Mouse (Mus musculus): ENCODE measurements at regions not wholly inside any gene's neighbourhood (a gene's known extent, or its start where the extent isn't known, plus 50 kb on each side); places are given as distances from the start of the nearest gene placed in this dataset.

DNA sequence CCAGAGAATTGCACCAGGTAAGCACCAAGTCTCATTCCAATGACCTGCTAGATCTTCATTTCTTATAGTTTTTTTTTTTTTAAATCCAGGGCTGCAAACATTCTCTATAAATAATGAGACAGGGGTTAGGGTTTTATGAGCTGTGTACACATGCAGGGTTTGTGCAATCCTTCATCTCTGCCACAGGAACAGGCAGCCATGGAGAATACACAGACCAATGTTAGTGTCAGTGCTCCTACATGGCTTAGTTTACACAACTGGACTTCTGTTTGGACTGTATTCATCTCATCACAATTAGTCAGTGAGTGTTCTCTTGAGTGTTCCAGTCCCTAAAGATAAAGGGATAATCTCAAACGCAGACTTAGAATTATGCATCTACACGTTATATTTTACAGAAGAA, 620.0 kb downstream of the Rnf144a start:
- DNase-seq (ENCODE audit: extremely low spot score in 1 of 2, low spot score in 1 of 2): no peak

DNA sequence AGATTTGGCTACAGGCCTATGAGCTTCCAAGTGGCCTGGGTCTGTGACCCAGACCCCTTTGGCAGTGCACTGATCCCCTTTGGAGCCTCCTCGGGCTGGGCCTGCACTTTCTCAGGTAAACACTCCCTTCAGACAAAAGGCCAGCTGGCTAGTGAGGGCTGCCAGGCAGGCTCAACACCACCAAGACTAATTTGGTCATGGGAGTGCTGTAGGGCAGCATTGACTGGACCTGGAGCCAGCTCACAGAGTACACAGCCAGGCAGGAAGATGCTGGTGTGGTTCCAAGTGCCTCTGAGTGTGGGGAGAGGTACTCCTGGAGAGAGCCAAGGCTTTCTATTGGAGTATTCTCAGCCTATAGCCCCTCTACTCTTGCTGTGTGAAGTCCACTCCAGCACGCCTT, 620.5 kb downstream of the Rnf144a start:
- DNase-seq (ENCODE audit: extremely low spot score in 1 of 2, low spot score in 1 of 2): no peak

DNA sequence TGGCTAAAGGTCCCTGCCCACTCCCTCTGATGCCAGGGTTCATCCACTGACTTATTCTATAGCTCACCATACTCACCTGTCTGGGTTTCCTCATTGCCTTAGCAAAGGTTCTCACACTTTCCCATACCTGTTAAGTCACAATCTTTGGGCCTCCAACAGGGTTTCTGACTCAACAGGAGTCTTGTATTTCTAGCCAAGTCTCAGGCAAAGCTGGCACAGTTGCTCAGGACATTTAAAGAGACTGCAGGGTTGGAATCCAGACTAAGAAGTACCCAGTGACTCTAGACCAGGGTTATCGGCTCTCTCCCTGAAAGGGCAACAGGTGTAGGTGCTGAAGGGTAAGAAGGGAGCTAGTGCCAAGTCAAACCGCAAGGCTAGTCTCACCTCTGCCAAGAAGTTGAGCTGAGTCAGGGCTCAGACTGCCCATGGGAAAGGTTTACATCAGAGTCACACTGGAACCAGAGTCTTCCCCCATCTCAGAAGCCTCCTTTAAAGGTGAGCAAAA, 622.4 kb downstream of the Rnf144a start:
- DNase-seq (ENCODE audit: extremely low spot score in 1 of 2, low spot score in 1 of 2): no peak

GRCm38 (mm10) chr12:25790956-25791355, 624.1 kb downstream of the Rnf144a start:
- no peak for DNase-seq (ENCODE audit: extremely low spot score in 1 of 2, low spot score in 1 of 2)

- no peak for DNase-seq (ENCODE audit: extremely low spot score in 1 of 2, low spot score in 1 of 2)
These were observed 629.1 kb downstream of the Rnf144a start for GRCm38 (mm10) chr12:25785646-25786606.

DNA sequence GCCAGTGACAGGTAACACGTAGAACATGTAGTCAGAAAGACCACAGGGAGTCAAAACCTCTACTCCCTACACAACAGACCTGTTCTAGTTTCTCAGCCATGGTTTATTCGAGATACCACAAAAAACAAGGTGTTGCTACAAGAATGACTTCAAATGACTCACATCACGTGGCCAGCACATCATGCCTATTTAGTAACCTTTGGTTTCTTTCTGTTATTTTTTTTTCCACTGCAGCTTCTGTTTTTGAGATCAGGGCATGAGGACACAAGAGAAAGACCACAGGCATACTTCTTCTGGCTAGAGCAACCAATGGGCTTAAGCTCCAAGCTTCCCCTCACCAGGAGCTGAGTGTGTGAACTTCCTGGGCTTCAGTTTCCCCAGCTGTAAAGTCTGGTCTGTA, 630.7 kb downstream of the Rnf144a start:
- no peak for DNase-seq (ENCODE audit: extremely low spot score in 1 of 2, low spot score in 1 of 2)

GRCm38 (mm10) chr12:25782972-25783717, 631.9 kb downstream of the Rnf144a start:
- no peak for DNase-seq (ENCODE audit: extremely low spot score in 1 of 2, low spot score in 1 of 2)

DNA sequence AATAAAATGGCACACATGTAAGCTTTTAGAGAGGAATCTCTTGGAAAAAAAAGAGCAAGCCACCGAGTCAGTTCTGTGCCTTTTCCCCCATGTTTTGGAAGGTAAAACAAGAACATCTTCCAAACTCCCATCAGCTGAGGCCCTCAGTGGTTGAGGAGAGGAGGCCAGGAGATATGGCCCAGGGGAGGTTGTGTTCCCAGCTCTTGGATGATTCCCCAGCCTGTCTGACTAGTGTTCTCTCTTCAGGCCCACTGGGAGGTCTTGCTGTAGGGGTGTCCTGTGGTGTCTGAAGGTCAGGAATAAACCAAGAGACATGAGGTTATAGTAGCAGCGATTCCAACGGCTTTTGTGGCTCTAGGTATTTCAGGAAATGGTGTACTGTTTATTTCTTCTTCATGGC, 643.2 kb downstream of the Rnf144a start:
- no peak for DNase-seq (ENCODE audit: extremely low spot score in 1 of 2, low spot score in 1 of 2)

- no peak for DNase-seq (ENCODE audit: extremely low spot score in 1 of 2, low spot score in 1 of 2)
These were observed 646.4 kb downstream of the Rnf144a start for GRCm38 (mm10) chr12:25768644-25769043.

- DNase-seq (ENCODE audit: extremely low spot score in 1 of 2, low spot score in 1 of 2): peak; percentile 30 to 36
These were observed 652.0 kb downstream of the Rnf144a start for GRCm38 (mm10) chr12:25763061-25763460.

- peak in 1 of 2 experiments; percentile 29 for DNase-seq (ENCODE audit: extremely low spot score in 1 of 2, low spot score in 1 of 2)
These were observed 658.0 kb downstream of the Rnf144a start for GRCm38 (mm10) chr12:25757014-25757413.

GRCm38 (mm10) chr12:25733801-25734200, 636.9 kb upstream of the Id2 start:
- no peak for DNase-seq (ENCODE audit: extremely low spot score in 1 of 2, low spot score in 1 of 2)

DNA sequence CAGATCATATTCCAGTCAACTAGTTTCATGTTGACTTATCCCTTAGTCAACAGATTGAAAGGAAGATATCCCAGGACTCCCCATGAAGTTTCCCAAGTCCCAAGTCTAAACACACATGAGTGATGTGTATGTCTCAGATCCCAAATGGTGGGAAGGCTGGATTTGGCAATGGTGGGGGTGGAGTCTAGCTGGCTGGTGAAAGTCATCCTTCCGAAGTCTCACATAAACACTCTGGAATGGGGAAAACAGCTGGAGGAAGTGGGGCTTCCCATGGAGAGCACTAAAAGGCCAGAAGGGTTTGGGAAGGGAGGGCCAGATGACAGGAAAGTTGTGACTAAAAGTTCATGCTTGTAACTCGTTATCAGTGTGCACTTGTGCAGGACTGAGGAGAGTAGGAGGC, 628.8 kb upstream of the Id2 start:
- no peak for DNase-seq (ENCODE audit: extremely low spot score in 1 of 2, low spot score in 1 of 2)

GRCm38 (mm10) chr12:25711186-25711585, 614.2 kb upstream of the Id2 start:
- no peak for DNase-seq (ENCODE audit: extremely low spot score in 1 of 2, low spot score in 1 of 2)

DNA sequence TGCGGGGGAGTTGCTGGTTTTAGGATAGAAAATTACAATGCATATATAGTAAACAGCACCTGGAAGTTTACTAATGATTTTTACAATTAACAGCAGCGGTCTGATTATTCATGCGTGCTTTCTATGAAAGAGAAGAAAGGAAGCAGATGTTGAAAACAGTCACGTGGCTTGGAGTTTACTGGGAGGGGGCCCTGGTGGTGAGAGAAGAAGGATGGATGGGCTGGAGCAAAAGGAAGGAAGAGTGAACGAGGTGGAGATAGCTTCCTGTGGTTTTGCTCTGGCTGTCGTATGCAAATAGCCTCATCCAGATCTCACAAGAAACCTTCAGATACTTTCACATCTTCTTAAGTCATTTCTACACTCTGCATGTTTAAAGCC, 606.1 kb upstream of the Id2 start:
- DNase-seq (ENCODE audit: extremely low spot score in 1 of 2, low spot score in 1 of 2): no peak

GRCm38 (mm10) chr12:25702176-25703022, 605.5 kb upstream of the Id2 start:
- DNase-seq (ENCODE audit: extremely low spot score in 1 of 2, low spot score in 1 of 2): no peak

DNA sequence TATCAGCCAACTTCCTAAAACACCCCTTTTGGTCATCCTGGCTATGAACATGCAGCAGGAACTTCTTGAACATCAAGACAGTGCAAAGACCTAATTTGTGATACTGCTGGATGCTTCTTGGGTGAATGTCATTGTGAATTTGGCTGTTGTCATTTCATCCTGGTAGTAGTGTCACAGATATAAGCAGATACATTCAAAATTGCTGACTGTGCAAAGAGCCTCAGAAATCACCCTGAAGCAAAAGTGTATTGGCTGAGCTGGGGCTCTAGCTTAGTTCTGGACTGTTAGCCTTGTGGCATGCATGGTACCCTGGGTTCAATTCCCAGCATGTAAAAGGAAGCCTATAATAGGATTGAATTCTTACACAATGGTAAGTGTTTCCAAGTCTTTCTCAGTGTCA, 590.1 kb upstream of the Id2 start:
- DNase-seq (ENCODE audit: extremely low spot score in 1 of 2, low spot score in 1 of 2): no peak

DNA sequence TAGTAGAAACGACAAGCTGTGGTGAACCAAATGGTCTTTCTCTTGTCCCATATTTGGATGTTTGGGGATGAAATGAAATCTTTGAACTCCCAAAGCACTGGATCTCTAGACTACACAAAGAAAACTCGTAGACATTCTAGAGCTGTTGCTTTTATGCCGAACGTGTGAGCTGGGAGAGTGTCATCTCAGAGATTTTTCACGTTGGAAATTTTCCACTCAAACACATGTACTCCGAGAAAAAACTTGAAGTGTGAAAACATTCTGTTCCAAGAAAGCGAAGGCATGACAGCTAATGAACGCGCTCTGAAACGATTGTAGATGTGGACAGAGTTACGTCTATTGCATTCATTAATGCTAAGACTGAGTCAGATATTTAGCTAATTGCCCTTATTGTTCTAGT, 579.7 kb upstream of the Id2 start:
- no peak for DNase-seq (ENCODE audit: extremely low spot score in 1 of 2, low spot score in 1 of 2)

DNA sequence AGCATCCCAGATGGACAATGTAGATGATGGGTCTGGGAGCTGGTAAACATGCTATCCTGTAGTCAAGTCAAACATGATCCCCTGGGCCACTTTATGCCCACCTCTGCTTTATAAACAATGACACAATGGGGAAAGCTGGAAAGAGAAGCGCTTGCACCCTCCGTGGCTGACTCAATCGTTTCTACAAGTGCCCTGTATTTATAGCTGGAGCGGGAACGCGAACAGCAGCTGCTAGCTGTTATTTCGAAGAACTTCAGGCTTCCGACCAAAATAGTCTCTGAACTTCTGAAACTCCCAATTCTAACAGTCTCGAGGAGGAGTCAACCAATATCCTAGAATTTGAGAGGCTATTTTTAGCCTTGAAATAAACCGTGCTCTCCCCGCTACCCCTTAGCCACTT, 571.4 kb upstream of the Id2 start:
- DNase-seq (ENCODE audit: extremely low spot score in 1 of 2, low spot score in 1 of 2): peak; percentile 36 to 67

- DNase-seq (ENCODE audit: extremely low spot score in 1 of 2, low spot score in 1 of 2): peak; percentile 11 to 39
These were observed 557.5 kb upstream of the Id2 start for GRCm38 (mm10) chr12:25654456-25654855.

DNA sequence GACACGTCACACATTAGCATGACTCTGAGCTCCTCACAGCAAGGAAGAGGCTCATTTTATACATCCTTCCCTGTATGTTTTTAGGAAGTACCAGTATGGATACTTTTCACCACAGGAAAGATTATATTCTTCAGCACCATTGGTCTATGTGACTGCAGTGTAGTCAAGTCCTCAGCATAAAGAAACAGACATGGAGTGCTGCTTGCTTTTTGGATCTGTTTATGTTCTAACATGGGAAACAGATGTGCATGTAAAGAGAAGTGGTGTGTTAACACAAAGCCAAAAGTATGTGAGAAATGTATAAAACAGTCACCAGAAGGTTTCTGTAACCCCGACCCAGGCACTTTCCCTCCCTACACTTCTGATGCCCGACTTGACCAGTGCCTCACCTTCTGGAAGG, 553.3 kb upstream of the Id2 start:
- DNase-seq (ENCODE audit: extremely low spot score in 1 of 2, low spot score in 1 of 2): no peak
